ENCODE assay signal across 8 mouse cellular contexts in the genomic region with DNA sequence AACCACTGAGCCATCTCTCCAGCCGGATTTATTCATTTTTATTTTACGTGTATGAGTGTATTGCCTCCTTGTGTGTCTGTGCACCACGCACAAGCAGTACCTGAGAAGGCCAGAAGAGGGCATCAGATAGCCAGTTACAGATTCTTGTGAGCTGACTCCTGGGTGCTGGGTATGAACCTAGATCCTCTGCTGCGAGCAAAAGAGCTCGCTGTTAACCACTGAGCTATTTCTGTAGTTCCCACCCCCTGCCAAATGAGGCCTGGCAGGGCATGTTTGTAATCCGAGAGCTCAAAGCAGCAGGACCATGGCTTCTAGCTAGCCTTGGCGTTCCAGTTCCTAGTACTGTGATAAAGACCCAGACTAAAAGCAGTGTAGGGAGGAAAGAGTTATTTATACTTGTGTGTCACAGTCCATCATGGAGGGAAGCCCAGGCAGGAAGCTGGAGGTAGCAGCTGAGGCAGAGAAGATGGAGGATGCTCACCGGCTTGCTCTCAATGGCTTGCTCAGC. TPM values are rescaled to one million over a fixed set of nuclear protein-coding genes. Genes with fewer than 3 reads are reported as not detected.
DNase-seq lines count a peak whose midpoint lies in the region; ATAC-seq lines count a peak whose summit lies in the region.

No protein-coding gene starts in this region.

- H3K4me1 ChIP-seq in lung, embryonic 16.5 days (replicated peaks; ENCODE audit: control insufficient read depth, insufficient read depth, low read length), result peaks cover 9% of the 10 kb centered on the region

- peak overlapping the region; percentile 32; the same call in 1 of the 2 replicates for H3K9ac ChIP-seq in lung, embryonic 16.5 days (ENCODE audit: low read length)

- peak overlapping the region; percentile 43; the same call in 1 of the 2 replicates for H3K27ac ChIP-seq in lung, embryonic 16.5 days (ENCODE audit: low read length)

- H3K9me3 ChIP-seq in lung, embryonic 16.5 days (ENCODE audit: control insufficient read depth, low read length), result no peaks in the 10 kb centered on the region

- no peaks in the 10 kb centered on the region for H3K36me3 ChIP-seq in lung, embryonic 16.5 days (ENCODE audit: control insufficient read depth, insufficient read depth, low read length)

- peak; percentile 76 for ATAC-seq in lung, embryonic 16.5 days (ENCODE audit: low read depth)

- H3K27me3 ChIP-seq in lung, embryonic 16.5 days (ENCODE audit: control insufficient read depth, insufficient read depth, low read depth, low read length), result no peaks in the 10 kb centered on the region

- H3K4me3 ChIP-seq in lung, embryonic 16.5 days (ENCODE audit: low read length), result no peak overlapping the region

- DNase-seq in Muller cell, postnatal 12 days (ENCODE audit: inconsistent ontology term), result peak; percentile 88
- DNase-seq in cerebellum, adult 8-10 months, result peak; percentile 89
- DNase-seq in forelimb bud, embryonic 11.5 days (ENCODE audit: low read depth, low spot score), result peak; percentile 92
- DNase-seq in heart, postnatal 4 days, result peak; percentile 94
- peak; percentile 87 for DNase-seq in layer of hippocampus, adult 9-11 months
- DNase-seq in retina, embryonic 14.5 days (ENCODE audit: low spot score), result peak; percentile 87
- peak; percentile 82 to 87 for DNase-seq in thymus, postnatal 36 days

- 10% methylated on average over 8 of the region's 8 CpGs for WGBS in lung, embryonic 16.5 days

- H3K4me2 ChIP-seq in lung, embryonic 16.5 days (ENCODE audit: low read depth, low read length), result peak overlapping the region; percentile 11; the same call in 1 of the 2 replicates

RNA-seq across cellular contexts. Expression of gene Scyl1, which starts 16.0 kb away (rescaled TPM):
- total RNA-seq in heart, postnatal 4 days (2021), result 10 to 100 TPM; 60.6 to 69.0 TPM
- polyA plus RNA-seq in lung, embryonic 16.5 days (2015; fragmentation: Nextera tagmentation; extraction: Ambion mirVana), result 76.3 and 83.2 TPM in 2 replicates

RNA-seq across cellular contexts. Expression of gene Ltbp3, which starts 46.5 kb away (rescaled TPM):
- 10 to 100 TPM; 78.7 to 79.6 TPM for total RNA-seq in heart, postnatal 4 days (2021)
- polyA plus RNA-seq in lung, embryonic 16.5 days (2015; fragmentation: Nextera tagmentation; extraction: Ambion mirVana), result 52.3 and 61.9 TPM in 2 replicates

RNA-seq across cellular contexts. Expression of gene Fam89b, which starts 57.7 kb away (rescaled TPM):
- 10 to 100 TPM; 48.3 to 49.0 TPM for total RNA-seq in heart, postnatal 4 days (2021)
- polyA plus RNA-seq in lung, embryonic 16.5 days (2015; fragmentation: Nextera tagmentation; extraction: Ambion mirVana), result 89.1 and 92.9 TPM in 2 replicates
